ENCODE assay signal across 13 mouse cellular contexts in the genomic region with DNA sequence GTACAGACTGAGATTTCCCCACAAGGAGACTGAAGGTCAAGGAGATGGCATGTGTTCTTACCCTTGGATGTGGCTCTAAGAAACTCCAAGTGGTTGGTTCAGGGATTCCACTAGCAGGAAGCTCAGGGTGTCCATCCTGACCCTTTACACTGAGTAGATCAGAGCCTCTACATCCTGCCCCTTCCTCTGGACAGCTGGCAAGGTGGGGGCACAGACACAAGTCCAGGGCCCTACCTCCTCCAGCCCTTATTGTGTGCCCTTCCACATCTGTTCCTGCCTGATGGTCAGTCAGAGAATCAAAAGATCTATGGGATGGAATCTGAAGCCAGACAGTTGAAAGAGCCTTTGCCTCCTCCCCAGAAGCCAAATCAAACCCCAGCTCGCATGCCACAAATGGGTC.
"Had no signal": no experiment of that assay in that cellular context is flagged by ENCODE, and none has a peak within 500 bp of the region (broad histone marks: within the 10 kb centered on the region; RNA-seq: fewer than 3 reads in every experiment).

No protein-coding gene starts in this region.

- H3K9ac ChIP-seq: limb, embryonic 12.5 days; liver, embryonic 13.5 days; liver, postnatal 0 days; lung, embryonic 15.5 days; midbrain, embryonic 12.5 days had no signal

- ATAC-seq: liver, postnatal 0 days had no signal

- H3K4me1 ChIP-seq: limb, embryonic 12.5 days; liver, embryonic 13.5 days; lung, embryonic 15.5 days; megakaryocyte, embryonic 14.5 days; midbrain, embryonic 12.5 days had no signal

- DNase-seq: kidney, postnatal 10 days; liver; liver, embryonic 13.5 days; liver, postnatal 0 days; lung, postnatal 14 days; spleen, adult 18-20 months; thymus, adult 18-20 months had no signal

- H3K4me3 ChIP-seq: layer of hippocampus, adult 2 months; limb, embryonic 12.5 days; liver, embryonic 13.5 days; lung, embryonic 15.5 days; megakaryocyte, embryonic 14.5 days; midbrain, embryonic 12.5 days had no signal

- H3K4me2 ChIP-seq: limb, embryonic 12.5 days; liver, embryonic 13.5 days; lung, embryonic 15.5 days; midbrain, embryonic 12.5 days had no signal

- H3K9me3 ChIP-seq: limb, embryonic 12.5 days; liver, embryonic 13.5 days; lung, embryonic 15.5 days; megakaryocyte, embryonic 14.5 days; midbrain, embryonic 12.5 days had no signal

- H3K27me3 ChIP-seq: liver, embryonic 13.5 days; lung, embryonic 15.5 days; midbrain, embryonic 12.5 days had no signal

- H3K36me3 ChIP-seq: limb, embryonic 12.5 days; liver, embryonic 13.5 days; lung, embryonic 15.5 days; midbrain, embryonic 12.5 days had no signal

- H3K27ac ChIP-seq: layer of hippocampus, adult 2 months; limb, embryonic 12.5 days; liver, embryonic 13.5 days; lung, embryonic 15.5 days; macrophage; midbrain, embryonic 12.5 days had no signal
